Mouse (Mus musculus) embryo, embryonic 11.5 days (tissue): Measurements from ENCODE around the gene Ercc8.

Experiments
- DNase-seq: peaks from one replicate; pipeline ENCODE4 v3.0.0-alpha.2; 2012; ENCODE audit warnings: low read depth, low spot score

Ercc8 gene

GRCm38 (mm10) chr13:108157156-108157555 is 1.4 kb upstream of the Ercc8 start:
- no peak for DNase-seq

- peak; percentile 20 for DNase-seq
Observed at GRCm38 (mm10) chr13:108157732-108158464, 633 bp upstream of the Ercc8 start.

- no peak for DNase-seq
Observed at GRCm38 (mm10) chr13:108159241-108159575, 677 bp downstream of the Ercc8 start.

- no peak for DNase-seq
Observed at GRCm38 (mm10) chr13:108159963-108160362, 1.4 kb downstream of the Ercc8 start.

- DNase-seq: no peak
Observed at GRCm38 (mm10) chr13:108163912-108164311, 5.4 kb downstream of the Ercc8 start.

GRCm38 (mm10) chr13:108164621-108165020 is 6.1 kb downstream of the Ercc8 start:
- no peak for DNase-seq

GRCm38 (mm10) chr13:108170002-108170401 is 11.5 kb downstream of the Ercc8 start:
- no peak for DNase-seq

GRCm38 (mm10) chr13:108170511-108170910 is 12.0 kb downstream of the Ercc8 start:
- DNase-seq: no peak

- DNase-seq: no peak
Observed at GRCm38 (mm10) chr13:108179618-108180017, 21.1 kb downstream of the Ercc8 start.

GRCm38 (mm10) chr13:108180821-108181220 is 22.3 kb downstream of the Ercc8 start:
- no peak for DNase-seq

- DNase-seq: no peak
Observed at GRCm38 (mm10) chr13:108184743-108185255, 26.3 kb downstream of the Ercc8 start.

- DNase-seq: no peak
Observed at GRCm38 (mm10) chr13:108185530-108185929, 27.0 kb downstream of the Ercc8 start.

GRCm38 (mm10) chr13:108187994-108188393 is 29.5 kb downstream of the Ercc8 start:
- no peak for DNase-seq

- DNase-seq: peak; percentile 17
Observed at GRCm38 (mm10) chr13:108191074-108191720, 32.7 kb downstream of the Ercc8 start.

- no peak for DNase-seq
Observed at GRCm38 (mm10) chr13:108195474-108195873, 36.9 kb downstream of the Ercc8 start.

GRCm38 (mm10) chr13:108204857-108205256 is 46.3 kb downstream of the Ercc8 start:
- DNase-seq: no peak

- no peak for DNase-seq
Observed at GRCm38 (mm10) chr13:108207447-108207846, 48.9 kb downstream of the Ercc8 start.

GRCm38 (mm10) chr13:108208090-108208489 is 49.6 kb downstream of the Ercc8 start:
- no peak for DNase-seq

- no peak for DNase-seq
Observed at GRCm38 (mm10) chr13:108210960-108211359, 52.4 kb downstream of the Ercc8 start.

GRCm38 (mm10) chr13:108212397-108213018 is 54.0 kb downstream of the Ercc8 start:
- DNase-seq: no peak

GRCm38 (mm10) chr13:108214081-108214484 is 55.6 kb downstream of the Ercc8 start, which contains the start of gene Elovl7:
Gene Elovl7 (plus strand): TSS chr13:108214404.
- DNase-seq: peak; percentile 7

- peak; percentile 7 for DNase-seq
Observed at GRCm38 (mm10) chr13:108214485-108215107, 56.1 kb downstream of the Ercc8 start.
